Mouse (Mus musculus): ENCODE measurements at regions not wholly inside any gene's neighbourhood (a gene's known extent, or its start where the extent isn't known, plus 50 kb on each side); places are given as distances from the start of the nearest gene placed in this dataset.
"Not testable (repeated sequence)": the region's sequence is repeated elsewhere in the genome, so short reads cannot be mapped to it uniquely, and the experiment has no call there.

GRCm38 (mm10) chrX:12298609-12299008 is 138.5 kb upstream of the Bcor start:
- H3K27ac ChIP-seq (replicated peaks) = no peak overlapping the region
- 82% methylated on average over 5 of the region's 5 CpGs for WGBS
- ATAC-seq (ENCODE audit: low FRiP score) = no peak

GRCm38 (mm10) chrX:12299236-12299635 is 139.1 kb upstream of the Bcor start:
- H3K4me2 ChIP-seq = no peak overlapping the region
- 0 out of 2 replicates have a peak, but pooled peaks cover 6% of the 10 kb centered on the region for H3K27me3 ChIP-seq (replicated peaks)
- WGBS = 84% methylated on average over 11 of the region's 11 CpGs
- ATAC-seq (ENCODE audit: low FRiP score) = no peak
- no peak overlapping the region for H3K9ac ChIP-seq (replicated peaks)
- no peak overlapping the region for H3K27ac ChIP-seq (replicated peaks)
- H3K4me3 ChIP-seq (replicated peaks) = no peak overlapping the region
- H3K4me1 ChIP-seq = no peaks in the 10 kb centered on the region
- no peaks in the 10 kb centered on the region for H3K36me3 ChIP-seq
- H3K9me3 ChIP-seq (replicated peaks) = no peaks in the 10 kb centered on the region

More at GRCm38 (mm10) chrX:12298609-12299008, 138.5 kb upstream of the Bcor start:
- H3K4me3 ChIP-seq (replicated peaks) = no peak overlapping the region
- H3K9me3 ChIP-seq (replicated peaks) = no peaks in the 10 kb centered on the region
- no peaks in the 10 kb centered on the region for H3K36me3 ChIP-seq
- no peak overlapping the region for H3K4me2 ChIP-seq
- no peak overlapping the region for H3K9ac ChIP-seq (replicated peaks)
- H3K4me1 ChIP-seq = no peaks in the 10 kb centered on the region
- H3K27me3 ChIP-seq (replicated peaks) = 0 out of 2 replicates have a peak, but pooled peaks cover 6% of the 10 kb centered on the region

- 72% methylated on average over 5 of the region's 5 CpGs for WGBS
- Histone ChIP-seq H3K9ac (replicated peaks) (no peak overlapping the region), H3K4me2 (no peak overlapping the region), H3K9me3 (replicated peaks) (no peaks in the 10 kb centered on the region), H3K4me3 (replicated peaks) (no peak overlapping the region), H3K36me3 (no peaks in the 10 kb centered on the region), H3K27me3 (replicated peaks) (no peaks in the 10 kb centered on the region), H3K27ac (replicated peaks) (no peak overlapping the region), H3K4me1 (no peaks in the 10 kb centered on the region)
- ATAC-seq (ENCODE audit: low FRiP score) = no peak
Measured at GRCm38 (mm10) chrX:12304678-12305077, 144.5 kb upstream of the Bcor start.

- Histone ChIP-seq H3K4me1 (no peaks in the 10 kb centered on the region), H3K36me3 (no peaks in the 10 kb centered on the region), H3K4me3 (replicated peaks) (no peak overlapping the region), H3K27me3 (replicated peaks) (no peaks in the 10 kb centered on the region), H3K4me2 (no peak overlapping the region), H3K27ac (replicated peaks) (no peak overlapping the region), H3K9ac (replicated peaks) (no peak overlapping the region), H3K9me3 (replicated peaks) (no peaks in the 10 kb centered on the region)
- ATAC-seq (ENCODE audit: low FRiP score) = no peak
- 60% methylated on average over 3 of the region's 3 CpGs for WGBS
Measured at GRCm38 (mm10) chrX:12306940-12307339, 146.8 kb upstream of the Bcor start.

GRCm38 (mm10) chrX:12312534-12312933 is 152.4 kb upstream of the Bcor start:
- H3K36me3 ChIP-seq = no peaks in the 10 kb centered on the region
- H3K27me3 ChIP-seq (replicated peaks) = no peaks in the 10 kb centered on the region
- no peak overlapping the region for H3K4me2 ChIP-seq
- ATAC-seq (ENCODE audit: low FRiP score) = no peak
- no peak overlapping the region for H3K9ac ChIP-seq (replicated peaks)
- H3K4me1 ChIP-seq = no peaks in the 10 kb centered on the region
- H3K4me3 ChIP-seq (replicated peaks) = no peak overlapping the region
- 87% methylated on average over 5 of the region's 5 CpGs for WGBS
- H3K9me3 ChIP-seq (replicated peaks) = no peaks in the 10 kb centered on the region
- no peak overlapping the region for H3K27ac ChIP-seq (replicated peaks)

GRCm38 (mm10) chrX:12315658-12316057 is 155.5 kb upstream of the Bcor start:
- no peak overlapping the region for H3K4me3 ChIP-seq (replicated peaks)
- H3K9ac ChIP-seq (replicated peaks) = no peak overlapping the region
- no peak overlapping the region for H3K4me2 ChIP-seq
- no peaks in the 10 kb centered on the region for H3K27me3 ChIP-seq (replicated peaks)
- no peaks in the 10 kb centered on the region for H3K4me1 ChIP-seq
- H3K27ac ChIP-seq (replicated peaks) = no peak overlapping the region
- 86% methylated on average over 3 of the region's 3 CpGs for WGBS
- no peaks in the 10 kb centered on the region for H3K9me3 ChIP-seq (replicated peaks)
- H3K36me3 ChIP-seq = no peaks in the 10 kb centered on the region
- ATAC-seq (ENCODE audit: low FRiP score) = no peak

GRCm38 (mm10) chrX:12317488-12317887 is 157.3 kb upstream of the Bcor start:
- not testable (repeated sequence) for ATAC-seq (ENCODE audit: low FRiP score); H3K4me1 ChIP-seq; H3K9ac ChIP-seq (replicated peaks); H3K36me3 ChIP-seq; H3K4me2 ChIP-seq; H3K4me3 ChIP-seq (replicated peaks); H3K9me3 ChIP-seq (replicated peaks); H3K27ac ChIP-seq (replicated peaks); H3K27me3 ChIP-seq (replicated peaks)
- 95% methylated on average over 2 of the region's 2 CpGs for WGBS

GRCm38 (mm10) chrX:12318848-12319651 is 158.9 kb upstream of the Bcor start:
- Histone ChIP-seq H3K4me3 (replicated peaks) (no peak overlapping the region), H3K27me3 (replicated peaks) (no peaks in the 10 kb centered on the region), H3K4me2 (no peak overlapping the region), H3K27ac (replicated peaks) (no peak overlapping the region), H3K9me3 (replicated peaks) (no peaks in the 10 kb centered on the region), H3K9ac (replicated peaks) (no peak overlapping the region), H3K4me1 (no peaks in the 10 kb centered on the region), H3K36me3 (no peaks in the 10 kb centered on the region)
- WGBS = 60% methylated on average over 4 of the region's 4 CpGs
- no peak for ATAC-seq (ENCODE audit: low FRiP score)

- Histone ChIP-seq H3K9ac (replicated peaks) (no peak overlapping the region), H3K27me3 (replicated peaks) (no peaks in the 10 kb centered on the region), H3K4me1 (no peaks in the 10 kb centered on the region), H3K4me2 (no peak overlapping the region), H3K9me3 (replicated peaks) (no peaks in the 10 kb centered on the region), H3K4me3 (replicated peaks) (no peak overlapping the region), H3K27ac (replicated peaks) (no peak overlapping the region), H3K36me3 (no peaks in the 10 kb centered on the region)
- 79% methylated on average over 1 of the region's 1 CpGs for WGBS
- no peak for ATAC-seq (ENCODE audit: low FRiP score)
Measured at GRCm38 (mm10) chrX:12322453-12322852, 162.3 kb upstream of the Bcor start.

GRCm38 (mm10) chrX:12323268-12323667 is 163.1 kb upstream of the Bcor start:
- no peak for ATAC-seq (ENCODE audit: low FRiP score)
- WGBS = 91% methylated on average over 3 of the region's 3 CpGs
- no peaks in the 10 kb centered on the region for H3K36me3 ChIP-seq
- no peak overlapping the region for H3K27ac ChIP-seq (replicated peaks)
- no peak overlapping the region for H3K9ac ChIP-seq (replicated peaks)
- H3K4me3 ChIP-seq (replicated peaks) = no peak overlapping the region
- no peaks in the 10 kb centered on the region for H3K9me3 ChIP-seq (replicated peaks)
- H3K27me3 ChIP-seq (replicated peaks) = no peaks in the 10 kb centered on the region
- no peak overlapping the region for H3K4me2 ChIP-seq
- no peaks in the 10 kb centered on the region for H3K4me1 ChIP-seq

GRCm38 (mm10) chrX:12323812-12324211 is 163.7 kb upstream of the Bcor start:
- H3K27me3 ChIP-seq (replicated peaks) = no peaks in the 10 kb centered on the region
- H3K4me2 ChIP-seq = no peak overlapping the region
- H3K9me3 ChIP-seq (replicated peaks) = no peaks in the 10 kb centered on the region
- no peak overlapping the region for H3K9ac ChIP-seq (replicated peaks)
- no peak overlapping the region for H3K27ac ChIP-seq (replicated peaks)
- no peaks in the 10 kb centered on the region for H3K4me1 ChIP-seq
- WGBS = 89% methylated on average over 6 of the region's 6 CpGs
- H3K36me3 ChIP-seq = no peaks in the 10 kb centered on the region
- H3K4me3 ChIP-seq (replicated peaks) = no peak overlapping the region
- no peak for ATAC-seq (ENCODE audit: low FRiP score)

GRCm38 (mm10) chrX:12327464-12327863 is 167.3 kb upstream of the Bcor start:
- no peak for ATAC-seq (ENCODE audit: low FRiP score)
- no peak overlapping the region for H3K4me2 ChIP-seq
- no peak overlapping the region for H3K4me3 ChIP-seq (replicated peaks)
- no peaks in the 10 kb centered on the region for H3K9me3 ChIP-seq (replicated peaks)
- no peak overlapping the region for H3K27ac ChIP-seq (replicated peaks)
- no peak overlapping the region for H3K9ac ChIP-seq (replicated peaks)
- 62% methylated on average over 4 of the region's 4 CpGs for WGBS
- no peaks in the 10 kb centered on the region for H3K36me3 ChIP-seq
- H3K4me1 ChIP-seq = no peaks in the 10 kb centered on the region
- no peaks in the 10 kb centered on the region for H3K27me3 ChIP-seq (replicated peaks)

Data from neural tube, embryonic 15.5 days (tissue).